Mouse (Mus musculus) bone marrow macrophage, adult 2 months (primary cell): ENCODE measurements around the gene Ldlrap1.

Experiments
- CTCF ChIP-seq: IDR thresholded peaks from 2 replicates; pipeline ENCODE4 v1.5.1; 2012; ENCODE audit warnings: low read depth, mild to moderate bottlenecking, low read length, moderate library complexity
- POLR2A ChIP-seq: IDR thresholded peaks from 2 replicates; pipeline ENCODE4 v1.6.1; 2012; ENCODE audit warnings: mild to moderate bottlenecking, low read depth, low read length, borderline replicate concordance

- TF ChIP-seq CTCF, result no peak
- TF ChIP-seq POLR2A, result no peak
Observed at GRCm38 (mm10) chr4:134769891-134770290, 2.1 kb upstream of the Ldlrap1 start.
